Mouse (Mus musculus) macrophage (primary cell): ENCODE results near the gene Mrm2. TPM values are rescaled to one million over a fixed set of nuclear protein-coding genes. Genes with fewer than 3 reads are reported as not detected.

ENCODE experiments used
- H3K27ac ChIP-seq: fragments of 350-480 bp; formaldehyde crosslinking; 2 replicates; pipeline ENCODE4 v1.9.0; 2021
- H3K36me3 ChIP-seq: fragments of 350-480 bp; formaldehyde crosslinking; 2 replicates; pipeline ENCODE4 v1.9.0; 2021; ENCODE audit errors: inconsistent target
- H3K4me3 ChIP-seq: fragments of 350-480 bp; formaldehyde crosslinking; 2 replicates; pipeline ENCODE4 v1.9.0; 2021; ENCODE audit errors: inconsistent target
- H3K79me2 ChIP-seq: fragments of 350-480 bp; formaldehyde crosslinking; 2 replicates; pipeline ENCODE4 v1.9.0; 2021; ENCODE audit errors: inconsistent target
- WGBS: methylation state at CpG from one replicate; pipeline ENCODE4 v1.1.7; 2026; ENCODE audit warnings: inconsistent platforms; ENCODE audit not compliant: missing documents; 5-methylcytosine and 5-hydroxymethylcytosine counted together
- polyA plus RNA-seq: library from polyadenylated mRNA; stranded (reverse); fragments of 250-400 nt; gene quantifications from 3 replicates; pipeline ENCODE4 v1.2.4, GENCODE M21; 2018; ENCODE audit warnings: inconsistent platforms

The Mrm2 gene
- polyA plus RNA-seq, 1 experiment from 2014 or later = 7.2 TPM

DNA sequence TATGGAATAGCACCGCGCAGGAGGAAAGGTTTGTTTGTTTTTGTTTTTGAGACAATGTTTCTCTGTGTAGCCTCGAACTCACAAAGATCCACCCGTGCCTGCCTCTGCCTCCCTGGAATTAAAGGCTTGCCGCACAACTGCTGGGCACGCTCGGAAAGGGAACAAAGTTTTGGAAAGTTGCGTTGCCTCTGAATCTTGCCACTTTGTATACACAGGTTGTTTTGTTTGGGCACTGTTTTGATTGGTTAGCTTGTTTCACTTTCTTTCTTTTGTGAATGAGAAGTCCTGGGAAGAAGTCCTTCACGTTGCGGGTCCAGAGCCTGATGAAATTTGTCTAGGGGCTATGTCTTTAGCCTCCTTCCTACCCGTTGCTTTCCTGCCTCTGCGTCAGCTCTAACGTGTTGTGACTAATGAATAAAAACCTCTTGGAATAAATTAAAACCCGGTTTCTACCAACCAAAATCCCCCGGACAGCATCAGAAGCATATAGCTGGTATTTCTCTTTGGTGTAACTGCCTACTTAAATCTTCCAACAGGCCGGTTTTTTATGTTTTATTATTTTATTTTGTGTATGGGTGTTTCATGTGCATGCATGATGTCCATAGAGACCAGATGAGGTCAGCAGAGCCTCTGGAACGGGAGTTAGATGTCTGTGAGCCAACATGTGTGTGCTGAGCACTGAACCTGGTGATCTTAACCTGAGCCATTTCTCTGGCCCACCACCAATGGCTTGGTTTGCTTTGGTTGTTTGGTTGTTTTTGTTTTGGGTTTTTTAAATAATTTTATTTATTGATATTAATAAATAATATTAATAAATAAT, 9.7 kb downstream of the Mrm2 start:
- Histone ChIP-seq H3K79me2 (peaks cover 67% of the 10 kb centered on the region), H3K36me3 (no peaks in the 10 kb centered on the region), H3K27ac (peak overlapping the region; percentile 80), H3K4me3 (peak overlapping the region; percentile 87)
- WGBS = 1% methylated on average over 17 of the region's 17 CpGs

DNA sequence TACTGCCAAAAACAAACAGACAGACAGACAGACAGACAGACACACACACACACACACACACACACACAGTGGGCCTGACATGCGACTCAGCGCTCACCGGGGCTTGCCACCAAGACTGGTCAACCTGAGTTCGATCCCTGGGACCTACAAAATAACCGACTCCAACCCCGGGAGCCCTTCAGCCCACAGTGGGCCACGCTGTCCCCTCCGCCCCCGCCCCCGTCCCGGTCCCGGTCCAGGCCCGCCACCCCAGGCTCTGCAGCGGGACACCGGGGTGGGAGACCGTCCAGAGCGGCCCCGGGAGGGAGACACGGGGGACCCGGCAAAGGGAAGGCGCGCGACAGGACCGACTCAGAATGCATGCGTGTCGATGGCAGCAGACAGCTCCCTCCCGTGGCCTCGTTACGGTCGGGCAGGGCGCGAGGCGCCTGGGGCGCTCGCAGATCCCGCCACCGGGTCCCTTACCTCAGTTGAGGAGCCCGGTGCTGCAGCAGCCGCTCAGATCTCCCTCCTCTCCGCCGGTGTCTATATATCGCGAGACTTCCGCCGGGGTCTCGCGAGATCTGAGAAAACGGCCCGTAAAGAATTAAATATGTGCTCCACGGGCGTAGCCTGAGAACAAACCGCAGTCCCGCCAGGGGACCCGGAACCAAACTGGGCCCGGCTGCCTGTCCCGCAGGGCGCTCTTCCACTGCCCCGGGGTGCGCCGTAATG, 10.5 kb downstream of the Mrm2 start, which contains the start of the genes Mad1l1 and Nudt1:
Gene Mad1l1, minus strand, starts transcription at position 511 of the 714 bp plus-strand sequence.
Gene Nudt1, plus strand, starts transcription at position 615 of the 714 bp plus-strand sequence.
- Histone ChIP-seq H3K27ac (peak within 1 kb of the TSS; percentile 80), H3K79me2 (peaks cover 70% of the 10 kb centered on the region), H3K4me3 (peak within 1 kb of the TSS; percentile 87), H3K36me3 (no peaks in the 10 kb centered on the region)
- WGBS = under 1% methylated on average over 51 of the region's 60 CpGs

DNA sequence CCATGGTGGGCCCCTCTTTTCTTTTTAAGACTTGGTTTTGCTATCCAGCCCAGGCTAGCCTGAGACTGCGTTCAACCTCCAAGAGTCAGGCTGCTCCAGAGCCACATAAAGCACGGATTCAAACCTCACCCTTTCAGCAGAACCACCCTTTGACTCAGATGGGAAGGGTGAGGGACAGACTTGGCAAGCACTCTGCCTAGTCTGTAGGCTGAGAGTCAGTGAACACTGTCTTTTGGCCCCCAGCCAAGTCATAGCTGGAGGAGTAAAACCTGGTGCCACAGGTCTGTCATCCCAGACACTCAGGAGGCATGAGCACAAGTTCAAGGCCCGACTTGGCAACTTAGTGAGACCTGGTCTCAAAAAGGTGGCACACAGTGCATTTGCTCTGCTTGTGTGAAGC, 15.0 kb downstream of the Mrm2 start:
- Histone ChIP-seq H3K27ac (no peak overlapping the region), H3K36me3 (peaks cover 16% of the 10 kb centered on the region; the same call in 1 of the 2 replicates), H3K4me3 (no peak overlapping the region), H3K79me2 (peaks cover 48% of the 10 kb centered on the region)
- 98% methylated on average over 3 of the region's 3 CpGs for WGBS

DNA sequence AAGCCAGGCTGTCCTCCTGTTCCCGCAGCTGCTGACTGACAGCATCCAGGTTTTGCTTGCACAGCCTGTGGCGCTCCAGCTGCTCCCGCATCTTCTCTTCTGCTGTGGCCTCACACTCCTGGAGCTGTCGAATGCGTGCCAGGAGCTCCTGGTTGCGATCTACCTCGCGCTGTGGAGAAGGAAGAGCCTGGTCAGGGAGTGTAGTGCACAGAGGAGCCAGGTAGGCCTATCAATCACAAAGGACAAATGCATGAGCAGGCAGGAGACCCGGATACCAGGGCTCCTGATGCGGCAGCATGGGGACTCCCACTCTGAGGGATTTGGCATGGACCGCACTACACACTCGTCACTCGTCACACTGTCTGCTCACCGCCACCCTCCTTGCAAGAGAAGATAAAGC, 24.1 kb downstream of the Mrm2 start:
- Histone ChIP-seq H3K36me3 (peaks cover 49% of the 10 kb centered on the region; the same call in 1 of the 2 replicates), H3K4me3 (no peak overlapping the region), H3K79me2 (no peaks in the 10 kb centered on the region), H3K27ac (no peak overlapping the region)
- 99% methylated on average over 14 of the region's 14 CpGs for WGBS

DNA sequence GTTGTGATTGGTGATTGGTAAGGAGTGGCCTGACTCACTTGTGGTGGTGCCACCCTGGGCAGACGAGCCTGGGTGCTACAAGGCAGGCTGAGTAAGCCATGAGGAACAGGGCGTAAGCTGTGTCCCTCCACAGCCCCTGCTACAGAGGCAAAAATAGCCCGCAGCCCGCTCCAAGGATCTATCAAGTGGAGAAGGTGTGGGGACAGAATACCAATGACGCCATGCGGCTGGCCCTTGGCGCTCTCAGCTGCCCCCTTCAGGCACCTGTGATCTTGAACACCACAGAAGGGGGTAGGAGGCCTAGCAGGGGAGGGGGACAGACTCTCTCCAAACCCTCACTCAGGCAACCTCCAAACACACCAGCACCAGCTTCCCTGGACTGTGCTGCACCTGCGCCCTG, 25.7 kb downstream of the Mrm2 start:
- peaks cover 51% of the 10 kb centered on the region; the same call in 1 of the 2 replicates for H3K36me3 ChIP-seq

DNA sequence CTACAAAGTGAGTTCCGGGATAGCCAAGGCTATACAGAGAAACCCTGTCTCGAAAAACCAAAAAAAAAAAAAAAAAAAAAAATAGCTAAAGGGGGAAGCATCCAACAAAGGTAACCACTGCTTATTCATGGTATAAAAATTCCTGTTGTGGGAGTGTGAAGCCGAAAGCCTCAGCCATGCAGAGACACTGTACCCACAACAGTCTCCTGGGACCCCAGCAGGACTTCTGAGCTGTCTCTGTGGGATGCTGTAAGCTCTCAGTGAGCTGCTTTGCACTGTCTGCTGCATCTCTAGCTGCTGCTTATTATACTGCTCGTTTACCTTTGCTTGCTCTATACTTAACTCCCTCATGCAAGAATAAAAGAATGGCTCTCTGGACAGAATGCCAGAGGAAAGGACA, 33.4 kb downstream of the Mrm2 start:
- Histone ChIP-seq H3K36me3 (peaks cover 46% of the 10 kb centered on the region; the same call in 1 of the 2 replicates), H3K4me3 (no peak overlapping the region)
- 100% methylated on average over 3 of the region's 4 CpGs for WGBS

More for the DNA sequence above, 25.7 kb downstream of the Mrm2 start:
- Histone ChIP-seq H3K79me2 (no peaks in the 10 kb centered on the region), H3K4me3 (no peak overlapping the region), H3K27ac (no peak overlapping the region)
- WGBS = 97% methylated on average over 8 of the region's 8 CpGs

DNA sequence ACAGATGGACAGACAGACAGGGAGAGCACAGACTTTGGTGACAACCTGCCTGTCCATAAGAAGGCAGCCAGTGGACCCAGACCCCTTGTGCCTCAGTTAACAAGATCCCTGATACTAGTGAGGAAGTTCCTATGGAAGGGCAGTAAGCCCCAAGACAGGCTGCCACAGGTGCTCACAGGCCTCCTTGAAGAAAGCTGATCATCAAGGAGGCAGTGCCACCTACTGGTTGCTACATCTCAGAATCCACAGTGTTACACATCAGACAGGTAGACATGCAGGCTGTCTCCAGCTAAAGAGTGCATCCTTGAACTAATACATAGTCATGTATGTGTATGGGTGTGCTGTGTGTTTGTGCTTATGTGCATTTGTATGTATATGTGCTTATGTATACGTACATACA, 39.5 kb downstream of the Mrm2 start:
- H3K36me3 ChIP-seq = peaks cover 27% of the 10 kb centered on the region; the same call in 1 of the 2 replicates

More for the DNA sequence above, 33.4 kb downstream of the Mrm2 start:
- Histone ChIP-seq H3K79me2 (no peaks in the 10 kb centered on the region), H3K27ac (no peak overlapping the region)

DNA sequence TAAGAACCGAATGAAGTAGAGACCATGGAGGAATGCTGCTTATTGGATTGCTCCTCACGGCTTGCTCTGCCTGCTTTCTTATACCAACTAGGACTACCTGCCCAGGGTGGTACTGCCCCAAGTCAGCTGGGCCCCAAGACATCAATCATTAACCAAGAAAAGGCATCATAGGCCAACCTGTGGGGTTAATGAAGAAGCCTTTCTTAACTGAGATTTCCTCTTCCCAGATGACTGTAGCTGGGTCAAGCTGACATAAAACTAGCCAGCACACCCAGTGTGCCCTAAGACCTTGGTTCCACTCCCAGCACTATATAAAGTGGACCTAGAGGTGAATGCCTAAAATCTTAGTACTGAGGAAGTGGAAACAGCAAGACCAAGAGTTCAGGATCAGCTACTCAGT, 42.5 kb downstream of the Mrm2 start:
- 100% methylated on average over 2 of the region's 2 CpGs for WGBS
- peaks cover 10% of the 10 kb centered on the region; the same call in 1 of the 2 replicates for H3K36me3 ChIP-seq
- no peaks in the 10 kb centered on the region for H3K79me2 ChIP-seq
- no peak overlapping the region for H3K4me3 ChIP-seq
- H3K27ac ChIP-seq = no peak overlapping the region

More for the DNA sequence above, 39.5 kb downstream of the Mrm2 start:
- Histone ChIP-seq H3K27ac (no peak overlapping the region), H3K4me3 (no peak overlapping the region), H3K79me2 (no peaks in the 10 kb centered on the region)
- 92% methylated on average over 1 of the region's 1 CpGs for WGBS

DNA sequence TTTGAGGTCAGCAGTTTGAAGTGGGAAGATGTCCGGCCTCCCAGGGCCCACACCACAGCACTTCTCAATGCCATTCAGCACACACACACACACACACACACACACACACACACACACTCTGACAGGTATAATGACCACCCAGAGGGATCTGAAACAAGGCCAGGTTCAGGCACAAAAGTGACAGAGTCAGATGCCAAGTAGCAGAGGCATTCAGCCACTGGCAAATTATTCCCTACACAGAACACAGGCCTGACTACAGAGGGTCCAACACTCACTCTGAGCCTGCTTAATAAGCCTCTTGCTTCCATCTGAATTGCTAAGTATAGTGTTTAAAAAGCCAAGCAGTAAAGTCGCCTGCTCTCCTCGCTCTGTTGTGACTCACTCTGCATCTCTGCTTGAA, 43.4 kb downstream of the Mrm2 start:
- whole genome bisulfite sequencing = 97% methylated on average over 3 of the region's 3 CpGs
- Histone ChIP-seq H3K4me3 (no peak overlapping the region), H3K79me2 (no peaks in the 10 kb centered on the region), H3K27ac (no peak overlapping the region), H3K36me3 (peaks cover 7% of the 10 kb centered on the region; the same call in 1 of the 2 replicates)

DNA sequence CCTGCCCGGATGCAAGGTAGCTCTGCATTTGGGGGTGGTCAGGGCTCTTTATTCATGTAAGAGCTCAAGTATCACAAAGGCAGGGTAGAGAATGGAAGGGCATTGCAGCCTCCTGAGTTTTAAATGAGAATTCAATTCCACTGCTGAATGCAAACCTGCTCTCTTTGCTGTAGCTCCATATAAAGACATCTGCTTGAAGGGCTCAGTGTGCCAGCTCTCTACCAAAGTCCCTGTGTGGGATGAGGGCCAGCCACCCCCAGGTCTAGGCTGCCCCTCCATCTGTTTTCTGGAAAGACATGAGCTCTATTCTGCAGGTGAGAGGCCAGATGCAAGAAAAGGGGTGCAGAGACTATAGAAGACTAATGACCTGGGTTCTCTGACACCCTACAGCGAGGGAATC, 46.9 kb downstream of the Mrm2 start:
- Histone ChIP-seq H3K79me2 (no peaks in the 10 kb centered on the region), H3K36me3 (peaks cover 6% of the 10 kb centered on the region; the same call in 1 of the 2 replicates), H3K27ac (no peak overlapping the region), H3K4me3 (no peak overlapping the region)
- WGBS = 97% methylated on average over 2 of the region's 2 CpGs

DNA sequence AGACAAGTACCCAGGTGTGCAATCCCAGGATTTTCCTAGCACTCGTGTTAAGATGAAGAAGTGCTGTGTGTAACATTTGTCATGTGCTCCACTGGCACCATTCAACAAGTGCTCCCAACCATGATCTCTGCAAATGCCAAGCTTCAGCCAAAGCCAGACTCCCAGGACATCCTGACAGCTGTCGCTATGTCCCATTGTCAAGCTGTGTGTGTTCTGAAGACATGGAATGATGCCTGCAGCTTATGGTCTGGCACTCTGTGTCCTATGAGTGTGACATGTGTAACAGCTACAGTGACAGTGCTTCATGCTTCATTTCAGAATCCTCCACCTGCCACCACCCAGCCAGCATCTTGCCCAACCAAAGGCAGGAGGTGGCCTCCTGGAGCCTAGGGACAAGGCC, 47.7 kb downstream of the Mrm2 start:
- WGBS = 100% methylated on average over 2 of the region's 2 CpGs
- Histone ChIP-seq H3K79me2 (no peaks in the 10 kb centered on the region), H3K27ac (no peak overlapping the region), H3K4me3 (no peak overlapping the region), H3K36me3 (no peaks in the 10 kb centered on the region)

DNA sequence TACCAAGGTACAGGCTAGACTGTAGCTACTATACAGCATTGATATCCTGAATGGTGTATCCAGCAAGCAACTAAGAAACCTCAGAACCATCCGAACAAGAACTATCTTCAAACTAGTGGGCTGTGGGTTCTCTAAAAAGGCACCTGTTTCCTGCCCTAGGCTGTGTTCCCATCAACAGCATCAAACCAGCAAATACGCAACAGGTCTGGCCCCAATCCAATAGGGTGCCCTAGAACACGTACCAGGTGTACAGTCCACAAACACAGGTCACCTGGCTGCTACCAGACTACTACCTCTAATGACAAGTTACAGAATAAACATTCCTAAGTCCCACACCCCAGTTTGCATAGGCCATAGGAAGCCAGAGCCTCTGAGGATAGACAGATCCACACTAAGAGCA, 48.8 kb downstream of the Mrm2 start:
- 100% methylated on average over 3 of the region's 3 CpGs for WGBS

DNA sequence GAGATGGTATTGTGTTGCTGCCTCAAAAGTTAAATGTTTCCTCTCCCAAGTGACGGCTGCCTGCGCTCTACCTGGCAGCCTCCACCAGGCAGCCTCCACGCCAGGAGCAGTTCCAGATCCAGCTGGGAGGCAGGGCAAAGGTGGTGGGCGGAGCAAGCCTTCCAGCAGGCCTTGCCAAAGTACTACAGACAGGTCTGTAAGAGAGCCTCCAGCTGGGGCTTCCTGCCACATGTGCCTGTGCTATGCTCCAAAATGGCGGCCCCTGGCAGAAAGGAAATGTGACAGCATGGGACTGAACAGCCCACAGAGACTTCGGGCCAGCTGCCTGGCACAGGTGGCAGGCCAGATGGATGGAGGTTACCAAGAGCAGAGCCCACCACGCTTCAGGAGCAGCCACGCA, 49.3 kb downstream of the Mrm2 start:
- Histone ChIP-seq H3K4me3 (no peak overlapping the region), H3K36me3 (no peaks in the 10 kb centered on the region), H3K27ac (no peak overlapping the region), H3K79me2 (no peaks in the 10 kb centered on the region)
- 91% methylated on average over 8 of the region's 8 CpGs for WGBS

More for the DNA sequence above, 48.8 kb downstream of the Mrm2 start:
- Histone ChIP-seq H3K79me2 (no peaks in the 10 kb centered on the region), H3K4me3 (no peak overlapping the region), H3K36me3 (no peaks in the 10 kb centered on the region), H3K27ac (no peak overlapping the region)

DNA sequence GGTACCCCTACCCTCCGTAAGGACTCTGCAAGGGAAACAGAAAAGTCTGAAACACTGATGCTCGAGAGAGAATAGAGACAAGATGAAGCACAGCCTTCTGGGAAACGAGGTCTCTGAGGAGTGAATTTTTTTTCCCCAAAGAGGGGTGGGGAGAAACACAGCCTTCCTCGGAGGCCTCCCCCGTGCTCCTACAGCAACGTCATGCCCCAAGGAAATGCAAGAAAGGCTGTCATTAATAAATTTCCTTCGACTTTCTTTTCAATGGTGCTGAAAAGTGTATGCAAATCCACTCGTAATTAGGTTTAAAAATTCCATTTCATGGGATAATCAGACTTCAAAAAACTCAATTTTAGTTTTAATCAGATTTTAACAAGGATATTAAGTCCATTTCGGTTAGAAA, 51.5 kb downstream of the Mrm2 start:
- Histone ChIP-seq H3K4me3 (no peak overlapping the region), H3K36me3 (no peaks in the 10 kb centered on the region), H3K79me2 (no peaks in the 10 kb centered on the region), H3K27ac (no peak overlapping the region)
- WGBS = 97% methylated on average over 9 of the region's 9 CpGs
